Mouse (Mus musculus) hindbrain, embryonic 14.5 days (tissue): ENCODE measurements around the gene Styx. TPM values are rescaled to one million over a fixed set of nuclear protein-coding genes. Genes with fewer than 3 reads are reported as not detected.

Source experiments
- ATAC-seq: fragments of 200-750 bp; cut with Nextera tagmentation; 2 replicates; pipeline ENCODE4 v1.8.0; 2017; ENCODE audit warnings: moderate number of reproducible peaks, mild to moderate bottlenecking, moderate TSS enrichment, moderate library complexity; ENCODE audit not compliant: low FRiP score
- DNase-seq: peaks from one replicate; pipeline ENCODE4 v3.0.0-alpha.2; 2015; ENCODE audit warnings: low spot score
- H3K27ac ChIP-seq: fragments of 300-500 bp; sonication (generic); 2 replicates; pipeline ENCODE4 v1.5.1; 2014; ENCODE audit warnings: mild to moderate bottlenecking, moderate library complexity
- H3K27me3 ChIP-seq: fragments of 300-500 bp; sonication (generic); 2 replicates; pipeline ENCODE4 v1.6.1; 2014; ENCODE audit warnings: mild to moderate bottlenecking, low read length, mixed read lengths; ENCODE audit not compliant: control insufficient read depth, insufficient read depth
- H3K36me3 ChIP-seq: fragments of 300-500 bp; sonication (generic); replicated peaks from 2 replicates; pipeline ENCODE4 v1.6.1; 2014; ENCODE audit not compliant: control insufficient read depth, insufficient read depth
- H3K4me1 ChIP-seq: fragments of 300-500 bp; sonication (generic); replicated peaks from 2 replicates; pipeline ENCODE4 v1.6.1; 2014; ENCODE audit warnings: antibody characterized with exemption, low read length, mixed read lengths; ENCODE audit not compliant: control insufficient read depth, insufficient read depth
- H3K4me2 ChIP-seq: fragments of 300-500 bp; sonication (generic); replicated peaks from 2 replicates; pipeline ENCODE4 v1.6.1; 2014; ENCODE audit warnings: mild to moderate bottlenecking, moderate library complexity
- H3K4me3 ChIP-seq: fragments of 300-500 bp; sonication (generic); replicated peaks from 2 replicates; pipeline ENCODE4 v1.5.1; 2014; ENCODE audit warnings: mild to moderate bottlenecking, low read length
- H3K9ac ChIP-seq: fragments of 300-500 bp; sonication (generic); 2 replicates; pipeline ENCODE4 v1.6.1; 2014
- H3K9me3 ChIP-seq: fragments of 300-500 bp; sonication (generic); 2 replicates; pipeline ENCODE4 v1.6.1; 2016; ENCODE audit warnings: low read length; ENCODE audit not compliant: control insufficient read depth
- WGBS: fragments of 180-500 bp; shearing (Covaris S2); extraction: QIAGEN DNeasy Blood & Tissue Kit; methylation state at CpG from one replicate; pipeline ENCODE4 v1.1.7; 2014; 5-methylcytosine and 5-hydroxymethylcytosine counted together
- polyA plus RNA-seq: library from polyadenylated mRNA; unstranded; fragments of >200 nt; fragmentation: Nextera tagmentation; extraction: Ambion mirVana; gene quantifications from 2 replicates; pipeline ENCODE4 v1.2.1, GENCODE M21; 2014

The Styx gene
- polyA plus RNA-seq, 1 experiment from 2014 or later: 72.1 TPM

- Histone ChIP-seq H3K27ac (peak within 1 kb of the TSS; percentile 96), H3K4me1 (peaks cover 29% of the 10 kb centered on the region), H3K4me3 (peak within 1 kb of the TSS; percentile 95), H3K9ac (peak within 1 kb of the TSS; percentile 96), H3K27me3 (no peaks in the 10 kb centered on the region), H3K36me3 (no peaks in the 10 kb centered on the region), H3K4me2 (peak within 1 kb of the TSS; percentile 57), H3K9me3 (no peaks in the 10 kb centered on the region)
- peak; percentile 97 for ATAC-seq
- 2% methylated on average over 58 of the region's 74 CpGs for WGBS
- DNase-seq: peak; percentile 87
Observed at GRCm38 (mm10) chr14:45318426-45319236, 32.3 kb upstream of the Styx start, which contains the start of gene Ero1l. Gene Ero1l, minus strand, starts transcription at chr14:45318771.

- Histone ChIP-seq H3K27me3 (no peaks in the 10 kb centered on the region), H3K27ac (peak overlapping the region; percentile 96), H3K4me3 (peak overlapping the region; percentile 95), H3K36me3 (no peaks in the 10 kb centered on the region), H3K4me2 (peak overlapping the region; percentile 57), H3K9me3 (no peaks in the 10 kb centered on the region), H3K9ac (peak overlapping the region; percentile 96), H3K4me1 (peaks cover 29% of the 10 kb centered on the region)
- ATAC-seq (no peak), DNase-seq (no peak)
- WGBS: 67% methylated on average over 3 of the region's 3 CpGs
Observed at GRCm38 (mm10) chr14:45319237-45319610, 31.7 kb upstream of the Styx start.

GRCm38 (mm10) chr14:45320111-45320510 is 30.8 kb upstream of the Styx start:
- Histone ChIP-seq H3K4me2 (no peak overlapping the region), H3K9ac (no peak overlapping the region), H3K4me3 (no peak overlapping the region), H3K27ac (no peak overlapping the region), H3K36me3 (no peaks in the 10 kb centered on the region), H3K9me3 (no peaks in the 10 kb centered on the region), H3K4me1 (peaks cover 29% of the 10 kb centered on the region), H3K27me3 (no peaks in the 10 kb centered on the region)
- 83% methylated on average over 4 of the region's 4 CpGs for WGBS
- ATAC-seq (no peak), DNase-seq (no peak)

GRCm38 (mm10) chr14:45321067-45321466 is 29.8 kb upstream of the Styx start:
- Histone ChIP-seq H3K4me2 (no peak overlapping the region), H3K9me3 (no peaks in the 10 kb centered on the region), H3K4me3 (no peak overlapping the region), H3K27ac (no peak overlapping the region), H3K36me3 (no peaks in the 10 kb centered on the region), H3K27me3 (no peaks in the 10 kb centered on the region), H3K4me1 (peaks cover 20% of the 10 kb centered on the region), H3K9ac (no peak overlapping the region)
- ATAC-seq: no peak
- no peak for DNase-seq
- WGBS: 85% methylated on average over 3 of the region's 3 CpGs

GRCm38 (mm10) chr14:45321622-45322021 is 29.3 kb upstream of the Styx start:
- Histone ChIP-seq H3K9ac (no peak overlapping the region), H3K4me3 (no peak overlapping the region), H3K9me3 (no peaks in the 10 kb centered on the region), H3K27ac (no peak overlapping the region), H3K4me2 (no peak overlapping the region), H3K4me1 (peaks cover 15% of the 10 kb centered on the region), H3K36me3 (no peaks in the 10 kb centered on the region), H3K27me3 (no peaks in the 10 kb centered on the region)
- DNase-seq (no peak), ATAC-seq (no peak)
- whole genome bisulfite sequencing: 83% methylated on average over 5 of the region's 5 CpGs

- no peak overlapping the region for H3K27ac ChIP-seq
- no peak for ATAC-seq
- H3K4me2 ChIP-seq: no peak overlapping the region
- DNase-seq: no peak
- no peaks in the 10 kb centered on the region for H3K27me3 ChIP-seq
- no peaks in the 10 kb centered on the region for H3K9me3 ChIP-seq
- 92% methylated on average over 2 of the region's 2 CpGs for WGBS
- no peak overlapping the region for H3K4me3 ChIP-seq
- 0 out of 2 replicates have a peak, but pooled peaks cover 8% of the 10 kb centered on the region for H3K4me1 ChIP-seq
- no peaks in the 10 kb centered on the region for H3K36me3 ChIP-seq
- no peak overlapping the region for H3K9ac ChIP-seq
Observed at GRCm38 (mm10) chr14:45322450-45322849, 28.4 kb upstream of the Styx start.

- 0 out of 2 replicates have a peak, but pooled peaks cover 7% of the 10 kb centered on the region for H3K4me1 ChIP-seq
- H3K4me3 ChIP-seq: no peak overlapping the region
- no peak for ATAC-seq
- H3K9me3 ChIP-seq: no peaks in the 10 kb centered on the region
- no peak overlapping the region for H3K9ac ChIP-seq
- WGBS: 82% methylated on average over 3 of the region's 3 CpGs
- H3K27ac ChIP-seq: no peak overlapping the region
- no peak overlapping the region for H3K4me2 ChIP-seq
- H3K27me3 ChIP-seq: no peaks in the 10 kb centered on the region
- H3K36me3 ChIP-seq: no peaks in the 10 kb centered on the region
- no peak for DNase-seq
Observed at GRCm38 (mm10) chr14:45323320-45323719, 27.6 kb upstream of the Styx start.

- DNase-seq (no peak), ATAC-seq (no peak)
- no peaks in the 10 kb centered on the region for H3K27me3 ChIP-seq
- H3K4me2 ChIP-seq: no peak overlapping the region
- H3K4me3 ChIP-seq: no peak overlapping the region
- H3K36me3 ChIP-seq: no peaks in the 10 kb centered on the region
- no peak overlapping the region for H3K27ac ChIP-seq
- H3K9ac ChIP-seq: no peak overlapping the region
- H3K9me3 ChIP-seq: no peaks in the 10 kb centered on the region
- H3K4me1 ChIP-seq: no peaks in the 10 kb centered on the region
Observed at GRCm38 (mm10) chr14:45325471-45325870, 25.4 kb upstream of the Styx start.

GRCm38 (mm10) chr14:45328072-45328713 is 22.7 kb upstream of the Styx start:
- no peak for ATAC-seq
- H3K4me2 ChIP-seq: no peak overlapping the region
- no peak for DNase-seq
- H3K27me3 ChIP-seq: no peaks in the 10 kb centered on the region
- H3K4me1 ChIP-seq: peaks cover 8% of the 10 kb centered on the region; the same call in 1 of the 2 replicates
- H3K9me3 ChIP-seq: no peaks in the 10 kb centered on the region
- no peak overlapping the region for H3K9ac ChIP-seq
- peaks cover 23% of the 10 kb centered on the region for H3K36me3 ChIP-seq
- 93% methylated on average over 4 of the region's 4 CpGs for WGBS
- H3K4me3 ChIP-seq: no peak overlapping the region
- no peak overlapping the region for H3K27ac ChIP-seq
